Mouse (Mus musculus) embryo, embryonic 10 days (tissue): ENCODE measurements around the gene Ddx42.
"Not testable (repeated sequence)": the region's sequence is repeated elsewhere in the genome, so short reads cannot be mapped to it uniquely, and the experiment has no call there.

Experiments
- DNase-seq: peaks from one replicate; pipeline ENCODE4 v3.0.0-alpha.2; 2015; ENCODE audit warnings: low spot score

The Ddx42 gene

GRCm38 (mm10) chr11:106216730-106217490 is at the start of gene Ddx42:
Gene Ddx42 (plus strand): TSS chr11:106216926.
- peak; percentile 96 for DNase-seq

- DNase-seq = no peak
Observed at GRCm38 (mm10) chr11:106167435-106167834, 49.3 kb upstream of the Ddx42 start.

- peak; percentile 39 for DNase-seq
Observed at GRCm38 (mm10) chr11:106170807-106171206, 45.9 kb upstream of the Ddx42 start.

GRCm38 (mm10) chr11:106173228-106173627 is 43.5 kb upstream of the Ddx42 start:
- no peak for DNase-seq

- no peak for DNase-seq
Observed at GRCm38 (mm10) chr11:106174372-106174771, 42.4 kb upstream of the Ddx42 start.

- DNase-seq = no peak
Observed at GRCm38 (mm10) chr11:106175081-106175480, 41.6 kb upstream of the Ddx42 start.

GRCm38 (mm10) chr11:106176372-106176771 is 40.4 kb upstream of the Ddx42 start:
- no peak for DNase-seq

GRCm38 (mm10) chr11:106178036-106178782 is 38.5 kb upstream of the Ddx42 start:
- no peak for DNase-seq

- no peak for DNase-seq
Observed at GRCm38 (mm10) chr11:106179711-106180448, 36.8 kb upstream of the Ddx42 start.

GRCm38 (mm10) chr11:106180449-106180801 is 36.3 kb upstream of the Ddx42 start:
- no peak for DNase-seq

GRCm38 (mm10) chr11:106187326-106187725 is 29.4 kb upstream of the Ddx42 start:
- no peak for DNase-seq

- DNase-seq = no peak
Observed at GRCm38 (mm10) chr11:106191716-106192115, 25.0 kb upstream of the Ddx42 start.

GRCm38 (mm10) chr11:106192241-106192640 is 24.5 kb upstream of the Ddx42 start:
- DNase-seq = no peak

GRCm38 (mm10) chr11:106192657-106193370 is 23.9 kb upstream of the Ddx42 start:
- no peak for DNase-seq

GRCm38 (mm10) chr11:106193371-106194154 is 23.2 kb upstream of the Ddx42 start:
- peak; percentile 97 for DNase-seq

GRCm38 (mm10) chr11:106194155-106194541 is 22.6 kb upstream of the Ddx42 start:
- DNase-seq = no peak

GRCm38 (mm10) chr11:106194891-106195290 is 21.8 kb upstream of the Ddx42 start:
- DNase-seq = no peak

GRCm38 (mm10) chr11:106195341-106195740 is 21.4 kb upstream of the Ddx42 start:
- DNase-seq = no peak

GRCm38 (mm10) chr11:106198277-106198676 is 18.4 kb upstream of the Ddx42 start:
- DNase-seq = no peak

GRCm38 (mm10) chr11:106199997-106200396 is 16.7 kb upstream of the Ddx42 start:
- DNase-seq = not testable (repeated sequence)

- DNase-seq = no peak
Observed at GRCm38 (mm10) chr11:106200756-106201155, 16.0 kb upstream of the Ddx42 start.
